Mouse (Mus musculus) embryonic facial prominence, embryonic 11.5 days (tissue): ENCODE measurements around the gene Gm45021. TPM values are rescaled to one million over a fixed set of nuclear protein-coding genes. Genes with fewer than 3 reads are reported as not detected.
"Not testable (repeated sequence)": the region's sequence is repeated elsewhere in the genome, so short reads cannot be mapped to it uniquely, and the experiment has no call there.

ENCODE experiments used
- ATAC-seq: fragments of 200-750 bp; cut with Nextera tagmentation; replicated peaks from 2 replicates; pipeline ENCODE4 v1.8.0; 2017; ENCODE audit warnings: low read depth; ENCODE audit not compliant: insufficient number of reproducible peaks, low FRiP score, low TSS enrichment
- DNase-seq: peaks from one replicate; pipeline ENCODE4 v3.0.0-alpha.2; 2015; ENCODE audit warnings: low spot score
- H3K27ac ChIP-seq: fragments of 300-500 bp; sonication (generic); replicated peaks from 2 replicates; pipeline ENCODE4 v1.5.1; 2014; ENCODE audit warnings: mild to moderate bottlenecking, low read depth, low read length, control low read depth
- H3K27me3 ChIP-seq: fragments of 300-500 bp; sonication (generic); 2 replicates; pipeline ENCODE4 v1.6.1; 2014; ENCODE audit warnings: mild to moderate bottlenecking, low read length, moderate library complexity, mixed read lengths; ENCODE audit not compliant: control insufficient read depth, insufficient read depth
- H3K36me3 ChIP-seq: fragments of 300-500 bp; sonication (generic); replicated peaks from 2 replicates; pipeline ENCODE4 v1.6.1; 2014; ENCODE audit warnings: low read depth, mild to moderate bottlenecking, low read length, moderate library complexity, mixed read lengths; ENCODE audit not compliant: control insufficient read depth, insufficient read depth
- H3K4me1 ChIP-seq: fragments of 300-500 bp; sonication (generic); 2 replicates; pipeline ENCODE4 v1.6.1; 2014; ENCODE audit warnings: low read length, mixed read lengths; ENCODE audit not compliant: control insufficient read depth, insufficient read depth
- H3K4me2 ChIP-seq: fragments of 300-500 bp; sonication (generic); 2 replicates; pipeline ENCODE4 v1.6.1; 2014; ENCODE audit warnings: low read depth, mild to moderate bottlenecking, control low read depth, low read length, moderate library complexity
- H3K4me3 ChIP-seq: fragments of 300-500 bp; sonication (generic); 2 replicates; pipeline ENCODE4 v1.5.1; 2014; ENCODE audit warnings: low read depth, low read length, control low read depth
- H3K9ac ChIP-seq: fragments of 300-500 bp; sonication (generic); replicated peaks from 2 replicates; pipeline ENCODE4 v1.6.1; 2014; ENCODE audit warnings: mild to moderate bottlenecking, control low read depth, low read length
- H3K9me3 ChIP-seq: fragments of 300-500 bp; sonication (generic); replicated peaks from 2 replicates; pipeline ENCODE4 v1.6.1; 2016; ENCODE audit warnings: mild to moderate bottlenecking, low read length, inconsistent platforms, mixed read lengths; ENCODE audit not compliant: control insufficient read depth
- WGBS: fragments of 180-500 bp; shearing (Covaris S2); extraction: QIAGEN DNeasy Blood & Tissue Kit; methylation state at CpG from one replicate; pipeline ENCODE4 v1.1.7; 2014; 5-methylcytosine and 5-hydroxymethylcytosine counted together
- polyA plus RNA-seq: library from polyadenylated mRNA; unstranded; fragments of >200 nt; fragmentation: Nextera tagmentation; extraction: Ambion mirVana; gene quantifications from 2 replicates; pipeline ENCODE4 v1.2.1, GENCODE M21; 2014

The Gm45021 gene
- polyA plus RNA-seq, 1 experiment from 2014 or later: not detected

DNA sequence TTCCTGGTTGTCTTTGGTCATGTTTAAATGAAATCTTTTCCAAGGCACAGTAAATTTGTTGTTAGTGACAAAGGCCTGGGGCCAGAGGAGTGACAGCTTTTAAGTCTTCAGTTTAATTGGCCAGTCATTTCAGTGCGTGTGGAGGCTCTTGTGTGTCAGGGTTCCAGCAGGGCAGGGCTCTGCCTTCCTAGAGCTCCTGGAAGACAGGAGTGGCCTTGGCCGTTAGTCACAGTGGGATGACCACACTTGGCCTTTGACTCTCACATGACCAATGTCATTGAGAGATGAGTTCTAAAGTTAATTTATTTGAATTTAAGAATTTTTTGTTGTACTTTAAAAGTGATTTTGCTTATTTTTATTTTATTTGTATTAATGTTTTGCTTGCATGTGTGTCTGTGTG is 18.7 kb downstream of the Gm45021 start:
- H3K27ac ChIP-seq: no peak overlapping the region
- ATAC-seq: no peak
- no peak overlapping the region for H3K4me3 ChIP-seq
- H3K36me3 ChIP-seq: no peaks in the 10 kb centered on the region
- no peak overlapping the region for H3K9ac ChIP-seq
- no peaks in the 10 kb centered on the region for H3K4me1 ChIP-seq
- no peak overlapping the region for H3K4me2 ChIP-seq
- H3K9me3 ChIP-seq: no peaks in the 10 kb centered on the region
- WGBS: 61% methylated on average over 2 of the region's 2 CpGs
- no peak for DNase-seq
- no peaks in the 10 kb centered on the region for H3K27me3 ChIP-seq

DNA sequence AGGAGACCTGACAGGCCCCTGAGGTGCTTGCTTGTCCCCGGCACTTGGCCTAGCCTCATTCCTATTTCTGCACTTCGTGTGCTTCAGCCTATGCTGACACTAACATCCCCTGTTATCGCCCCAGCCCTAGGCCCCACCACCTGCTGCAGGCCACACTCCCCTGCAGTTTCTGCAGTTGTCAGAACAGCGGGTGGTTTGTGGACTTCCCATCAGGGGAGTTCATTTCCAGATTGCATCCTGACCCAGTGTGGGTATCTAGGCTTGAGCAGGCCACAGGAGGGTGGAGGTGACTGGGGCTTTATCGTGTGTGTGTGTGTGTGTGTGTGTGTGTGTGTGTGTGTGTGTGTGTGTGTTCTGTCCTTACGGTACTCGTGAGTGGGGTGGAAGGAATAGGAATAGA is 20.1 kb downstream of the Gm45021 start:
- WGBS: 61% methylated on average over 7 of the region's 7 CpGs
- no peak overlapping the region for H3K4me3 ChIP-seq
- ATAC-seq: no peak
- no peak overlapping the region for H3K4me2 ChIP-seq
- no peak overlapping the region for H3K9ac ChIP-seq
- no peaks in the 10 kb centered on the region for H3K27me3 ChIP-seq
- no peak overlapping the region for H3K27ac ChIP-seq
- H3K36me3 ChIP-seq: no peaks in the 10 kb centered on the region; the same call in 1 of the 2 replicates
- no peak for DNase-seq
- H3K9me3 ChIP-seq: no peaks in the 10 kb centered on the region
- no peaks in the 10 kb centered on the region for H3K4me1 ChIP-seq

DNA sequence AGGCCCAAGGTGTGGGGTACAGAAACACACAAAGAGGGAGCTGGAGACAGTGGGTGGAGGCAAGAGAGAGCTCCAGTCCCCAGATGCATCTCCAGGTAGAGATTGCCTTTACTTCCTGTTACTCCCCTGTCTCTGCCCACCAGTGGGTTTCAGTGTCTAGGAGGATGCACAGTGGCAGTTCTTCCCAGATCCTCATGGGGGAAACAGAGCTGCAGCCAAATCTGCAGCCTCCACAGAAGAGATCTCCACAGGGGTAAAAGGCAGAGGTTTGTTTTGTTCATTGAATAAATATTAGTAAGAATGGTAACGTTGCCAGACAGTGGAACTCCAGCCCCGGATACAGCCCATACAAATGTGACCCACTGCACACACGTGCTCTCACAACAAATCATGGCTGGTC is 21.2 kb downstream of the Gm45021 start:
- H3K9me3 ChIP-seq: no peaks in the 10 kb centered on the region
- H3K36me3 ChIP-seq: no peaks in the 10 kb centered on the region; the same call in 1 of the 2 replicates
- H3K27me3 ChIP-seq: no peaks in the 10 kb centered on the region
- no peak overlapping the region for H3K4me2 ChIP-seq
- H3K27ac ChIP-seq: no peak overlapping the region
- H3K9ac ChIP-seq: no peak overlapping the region
- ATAC-seq (no peak), DNase-seq (no peak)
- no peaks in the 10 kb centered on the region for H3K4me1 ChIP-seq
- no peak overlapping the region for H3K4me3 ChIP-seq
- WGBS: 73% methylated on average over 3 of the region's 3 CpGs

DNA sequence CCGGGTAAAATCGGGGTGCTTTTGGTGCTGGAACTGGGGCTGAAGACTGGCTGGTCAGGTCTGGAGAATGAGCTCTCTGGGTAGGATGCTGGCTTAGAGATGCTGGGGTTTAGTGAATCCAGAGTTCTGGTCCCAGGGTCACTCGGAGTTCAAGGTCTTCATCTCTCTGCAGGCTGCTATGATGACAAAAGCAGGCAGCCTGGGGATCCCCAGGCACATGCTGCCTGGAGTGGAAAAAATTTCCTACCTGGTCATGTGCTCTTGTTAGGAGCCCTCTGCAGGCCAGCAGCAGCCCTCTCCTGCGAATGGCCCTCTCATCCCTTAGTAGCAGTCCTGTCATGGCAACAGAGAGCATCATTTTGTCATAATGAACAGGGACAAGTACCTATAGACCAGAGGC is 24.1 kb downstream of the Gm45021 start:
- Histone ChIP-seq H3K9me3 (no peaks in the 10 kb centered on the region), H3K9ac (no peak overlapping the region), H3K27ac (no peak overlapping the region), H3K4me2 (no peak overlapping the region), H3K27me3 (no peaks in the 10 kb centered on the region), H3K4me3 (no peak overlapping the region), H3K4me1 (no peaks in the 10 kb centered on the region), H3K36me3 (no peaks in the 10 kb centered on the region; the same call in none of the 2 replicates)
- ATAC-seq (no peak), DNase-seq (no peak)
- WGBS: 84% methylated on average over 4 of the region's 4 CpGs

DNA sequence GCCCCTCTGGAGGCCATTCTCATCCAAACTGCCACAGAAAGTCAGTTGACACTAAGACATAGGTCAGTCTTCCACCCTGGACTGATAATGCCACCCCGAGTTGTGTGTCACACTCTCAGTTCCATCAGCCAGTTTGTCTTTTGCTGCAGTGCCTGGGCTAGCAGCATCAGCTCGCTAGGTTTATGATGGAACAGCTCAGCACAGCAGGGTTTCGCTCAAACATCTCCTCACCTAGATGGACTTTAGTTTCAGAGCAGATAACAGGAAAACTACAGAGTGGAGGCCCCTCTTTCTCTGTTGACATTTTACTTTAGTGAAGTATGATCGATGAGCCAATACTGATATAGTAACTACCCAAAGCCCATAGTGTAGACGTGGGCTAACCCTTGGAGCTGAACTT is 25.3 kb downstream of the Gm45021 start:
- WGBS: 92% methylated on average over 5 of the region's 5 CpGs
- no peaks in the 10 kb centered on the region; the same call in none of the 2 replicates for H3K36me3 ChIP-seq
- no peak for DNase-seq
- no peaks in the 10 kb centered on the region for H3K9me3 ChIP-seq
- H3K27me3 ChIP-seq: no peaks in the 10 kb centered on the region
- no peak overlapping the region for H3K4me2 ChIP-seq
- no peak for ATAC-seq
- no peak overlapping the region for H3K27ac ChIP-seq
- H3K4me1 ChIP-seq: no peaks in the 10 kb centered on the region
- no peak overlapping the region for H3K9ac ChIP-seq
- no peak overlapping the region for H3K4me3 ChIP-seq

DNA sequence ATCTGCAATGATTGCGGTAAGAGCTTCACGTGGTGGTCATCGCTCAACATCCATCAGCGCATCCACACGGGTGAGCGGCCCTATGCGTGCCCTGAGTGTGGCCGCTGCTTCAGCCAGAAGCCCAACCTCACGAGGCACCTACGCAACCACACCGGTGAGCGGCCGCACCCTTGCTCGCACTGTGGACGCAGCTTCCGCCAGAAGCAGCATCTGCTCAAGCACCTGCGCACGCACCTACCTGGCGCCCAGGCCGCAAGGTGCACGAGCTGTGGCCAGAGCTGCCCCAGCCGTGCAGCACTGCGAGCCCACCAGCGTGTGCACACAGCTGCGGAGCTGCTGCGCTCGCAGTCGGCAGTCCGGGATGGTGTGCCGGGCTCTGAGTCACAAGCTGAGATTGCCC is 30.6 kb downstream of the Gm45021 start:
- 92% methylated on average over 30 of the region's 30 CpGs for WGBS
- no peaks in the 10 kb centered on the region for H3K4me1 ChIP-seq
- no peaks in the 10 kb centered on the region for H3K27me3 ChIP-seq
- H3K36me3 ChIP-seq: no peaks in the 10 kb centered on the region; the same call in 1 of the 2 replicates
- no peaks in the 10 kb centered on the region for H3K9me3 ChIP-seq
- no peak overlapping the region for H3K4me3 ChIP-seq
- no peak overlapping the region for H3K27ac ChIP-seq
- H3K9ac ChIP-seq: no peak overlapping the region
- no peak overlapping the region for H3K4me2 ChIP-seq
- DNase-seq (no peak), ATAC-seq (no peak; the same call in 1 of the 2 replicates)

DNA sequence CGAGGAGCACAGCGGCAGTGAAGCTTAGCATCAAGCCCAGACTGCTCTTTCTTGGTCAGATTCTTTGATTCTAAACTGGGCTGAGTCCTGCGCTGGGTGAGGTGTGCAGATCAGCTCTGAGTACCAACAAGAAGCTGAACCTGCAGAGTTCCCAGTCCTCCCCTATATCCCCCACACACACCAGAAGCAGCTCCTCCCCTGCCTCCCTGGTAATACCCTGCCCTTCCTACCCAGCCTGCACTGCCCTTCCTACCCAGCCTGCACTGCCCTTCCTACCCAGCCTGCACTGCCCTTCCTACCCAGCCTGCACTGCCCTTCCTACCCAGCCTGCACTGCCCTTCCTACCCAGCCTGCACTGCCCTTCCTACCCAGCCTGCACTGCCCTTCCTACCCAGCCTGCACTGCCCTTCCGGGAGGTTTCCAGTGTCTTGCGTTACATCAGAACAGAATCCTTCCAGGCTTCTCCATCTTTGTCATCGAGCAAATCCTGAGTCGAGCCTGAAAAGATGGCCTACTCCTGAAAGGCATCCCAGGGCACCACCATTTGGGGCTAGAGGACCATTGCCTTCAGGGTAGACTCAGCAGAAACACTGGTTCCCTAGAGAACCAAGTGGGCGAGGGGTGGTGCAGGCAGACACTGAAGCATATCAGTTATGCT is 32.9 kb downstream of the Gm45021 start:
- 87% methylated on average over 8 of the region's 8 CpGs for WGBS
- not testable (repeated sequence) for H3K9me3 ChIP-seq, H3K4me2 ChIP-seq, ATAC-seq, H3K27ac ChIP-seq, H3K9ac ChIP-seq, H3K4me3 ChIP-seq, H3K4me1 ChIP-seq, DNase-seq, H3K27me3 ChIP-seq, H3K36me3 ChIP-seq

DNA sequence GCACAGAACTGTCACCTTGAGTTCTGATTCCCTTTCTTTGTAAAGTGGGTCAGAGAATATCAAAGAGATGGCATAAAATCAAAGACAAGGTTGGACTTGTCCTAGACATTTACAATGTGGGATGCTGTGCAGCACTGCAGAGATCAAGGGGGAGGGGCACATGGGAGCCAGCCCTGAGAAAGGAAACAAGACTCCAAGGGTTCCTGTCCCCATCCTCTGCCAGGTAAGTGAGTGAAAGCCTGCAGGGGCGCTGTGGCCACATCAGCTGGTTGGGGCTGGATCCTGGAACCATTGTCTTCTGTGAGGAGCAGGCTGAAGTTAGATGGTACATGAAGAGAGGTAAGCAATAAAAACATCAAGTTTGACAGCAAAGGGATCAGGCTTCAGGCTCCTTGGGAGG is 34.0 kb downstream of the Gm45021 start:
- H3K9ac ChIP-seq: no peak overlapping the region
- no peaks in the 10 kb centered on the region for H3K9me3 ChIP-seq
- no peak overlapping the region for H3K4me3 ChIP-seq
- no peak overlapping the region for H3K4me2 ChIP-seq
- H3K27me3 ChIP-seq: peaks cover 6% of the 10 kb centered on the region
- H3K36me3 ChIP-seq: no peaks in the 10 kb centered on the region; the same call in 1 of the 2 replicates
- WGBS: 20% methylated on average over 1 of the region's 1 CpGs
- H3K27ac ChIP-seq: no peak overlapping the region
- no peak for ATAC-seq
- DNase-seq: no peak
- H3K4me1 ChIP-seq: no peaks in the 10 kb centered on the region
